Mouse (Mus musculus): ENCODE measurements around the gene 4930550C14Rik. TPM values are rescaled to one million over a fixed set of nuclear protein-coding genes. Genes with fewer than 3 reads are reported as not detected.

Gene 4930550C14Rik
- polyA plus RNA-seq (2015; fragmentation: Nextera tagmentation; extraction: Ambion mirVana), result 0.58 and 0.59 TPM in 2 replicates

DNA sequence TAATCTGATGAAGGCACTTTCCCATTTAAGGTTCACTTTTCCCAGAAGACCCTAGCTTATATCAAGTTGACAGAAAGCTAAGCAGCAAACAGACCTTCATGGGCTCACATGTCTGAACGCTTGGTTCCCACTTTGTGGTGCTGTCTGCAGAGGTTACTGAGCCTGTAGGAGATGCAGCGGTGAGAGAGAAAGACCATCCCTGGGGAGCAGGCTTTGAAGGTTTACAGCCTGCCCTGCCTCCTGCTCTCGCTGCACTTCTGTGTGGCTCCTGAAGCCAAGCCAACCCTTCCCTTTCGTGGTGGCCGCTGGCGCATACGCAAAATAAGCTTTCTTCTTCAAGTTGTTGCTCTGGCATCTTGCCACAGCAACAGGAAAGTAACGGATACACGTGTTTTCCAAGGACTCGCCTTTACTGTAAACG, at the start of gene 4930550C14Rik:
4930550C14Rik (plus strand) TSS at position 35 of the 421 bp plus-strand sequence.
- H3K4me3 ChIP-seq (ENCODE audit: low read depth, low read length), result peak within 1 kb of the TSS; percentile 18; the same call in 1 of the 2 replicates
- H3K27ac ChIP-seq (replicated peaks), result peak within 1 kb of the TSS; percentile 61
- no peak for TF ChIP-seq EP300 (optimal IDR thresholded peaks at IDR 0.05)
- no peak for TF ChIP-seq CTCF (IDR thresholded peaks at IDR 0.05; ENCODE audit: low read depth)
- H3K4me1 ChIP-seq (replicated peaks; ENCODE audit: control insufficient read depth, insufficient read depth), result no peaks in the 10 kb centered on the region; the same call in 1 of the 2 replicates
- DNase-seq (ENCODE audit: low spot score) (no peak), ATAC-seq (ENCODE audit: low FRiP score, low TSS enrichment) (peak; percentile 38; the same call in 1 of the 2 replicates)
- H3K27me3 ChIP-seq (ENCODE audit: control insufficient read depth, insufficient read depth, low read length), result no peaks in the 10 kb centered on the region
- WGBS, result 12% methylated on average over 11 of the region's 11 CpGs
- peak within 1 kb of the TSS; percentile 47 for H3K9ac ChIP-seq (ENCODE audit: low read length)
- H3K9me3 ChIP-seq (ENCODE audit: control insufficient read depth, low read length), result no peaks in the 10 kb centered on the region
- H3K4me2 ChIP-seq (replicated peaks; ENCODE audit: low read depth), result peak within 1 kb of the TSS; percentile 46
- peaks cover 6% of the 10 kb centered on the region; the same call in 1 of the 2 replicates for H3K36me3 ChIP-seq (ENCODE audit: control insufficient read depth, insufficient read depth, low read length)

DNA sequence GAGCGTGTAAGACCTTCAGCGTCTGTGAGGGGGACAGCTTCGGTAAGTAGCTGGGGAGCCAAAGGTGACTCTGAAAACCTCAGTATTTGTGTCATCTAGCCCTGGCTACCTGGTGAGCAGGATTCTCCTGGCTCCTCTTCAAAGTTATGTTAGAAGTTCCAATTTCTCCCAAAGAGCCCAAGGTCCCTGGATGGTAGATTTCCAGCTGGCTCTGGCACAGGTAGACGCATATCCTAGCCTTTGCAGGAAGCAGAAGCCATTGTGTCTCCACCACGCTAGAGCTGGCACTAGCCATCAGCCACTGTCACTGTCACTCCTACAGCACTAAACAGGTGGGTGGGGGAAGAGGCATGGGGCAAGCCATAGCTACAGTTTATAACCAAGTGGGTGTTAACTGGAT, 49.0 kb upstream of the 4930550C14Rik start:
- Histone ChIP-seq H3K4me3 (ENCODE audit: low read depth, low read length) (no peak overlapping the region), H3K36me3 (ENCODE audit: control insufficient read depth, insufficient read depth, low read length) (no peaks in the 10 kb centered on the region), H3K27me3 (ENCODE audit: control insufficient read depth, insufficient read depth, low read length) (no peaks in the 10 kb centered on the region), H3K9me3 (ENCODE audit: control insufficient read depth, low read length) (no peaks in the 10 kb centered on the region), H3K4me2 (replicated peaks; ENCODE audit: low read depth) (no peak overlapping the region), H3K27ac (replicated peaks) (no peak overlapping the region), H3K9ac (ENCODE audit: low read length) (no peak overlapping the region), H3K4me1 (replicated peaks; ENCODE audit: control insufficient read depth, insufficient read depth) (no peaks in the 10 kb centered on the region; the same call in 1 of the 2 replicates)
- TF ChIP-seq EP300 (optimal IDR thresholded peaks at IDR 0.05) (no peak), CTCF (IDR thresholded peaks at IDR 0.05; ENCODE audit: low read depth) (no peak)
- WGBS, result 88% methylated on average over 5 of the region's 5 CpGs
- DNase-seq (ENCODE audit: low spot score), result no peak
- ATAC-seq (ENCODE audit: low FRiP score, low TSS enrichment), result no peak

DNA sequence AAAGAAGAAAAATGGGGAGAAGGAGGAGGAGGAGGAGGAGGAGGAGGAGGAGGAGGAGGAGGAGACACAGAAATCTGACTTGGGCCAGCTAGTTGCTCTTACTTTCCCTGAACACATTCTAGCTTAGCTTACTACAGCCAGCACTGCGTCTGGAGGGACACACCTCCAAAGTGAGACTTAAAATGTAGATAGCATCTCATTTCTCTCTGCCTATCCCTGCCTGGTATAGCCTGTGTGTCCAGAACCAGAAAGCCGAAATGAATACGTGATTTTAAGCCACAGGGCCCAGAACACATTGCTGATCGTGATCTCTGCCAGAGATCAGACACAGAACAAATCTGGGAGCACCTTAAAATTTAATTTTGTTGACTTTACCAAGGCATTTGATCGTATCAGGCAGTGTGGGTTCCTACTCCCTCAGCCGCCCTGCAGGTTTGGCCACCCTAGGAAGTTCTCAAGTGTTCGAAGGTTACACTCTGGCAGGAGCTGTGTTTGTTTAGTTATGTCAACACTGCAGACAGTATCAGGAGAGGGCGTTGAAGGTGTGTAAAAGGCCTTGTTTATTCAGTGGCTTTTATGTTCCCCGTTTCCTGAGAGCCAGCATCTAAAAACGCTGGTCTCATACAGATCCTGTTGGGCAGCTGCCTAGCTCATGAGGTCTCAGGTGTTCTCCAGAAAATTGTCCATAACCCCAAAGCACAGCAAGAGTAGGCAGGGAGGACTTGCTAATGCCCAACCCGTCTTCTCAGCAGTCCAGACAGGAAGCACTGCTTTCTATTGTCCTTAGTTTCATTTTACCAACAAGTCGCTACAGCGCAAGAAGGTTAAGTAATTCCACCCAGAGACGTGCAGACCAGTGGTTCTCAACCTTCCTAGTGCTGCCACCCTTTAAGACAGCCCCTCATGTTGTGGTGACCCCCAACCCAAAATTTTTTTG, 45.6 kb upstream of the 4930550C14Rik start:
- no peak for TF ChIP-seq CTCF (IDR thresholded peaks at IDR 0.05; ENCODE audit: low read depth)
- peak; percentile 89 for TF ChIP-seq EP300 (optimal IDR thresholded peaks at IDR 0.05)
- DNase-seq (ENCODE audit: low spot score), result peak; percentile 82
- H3K4me1 ChIP-seq (replicated peaks; ENCODE audit: control insufficient read depth, insufficient read depth), result no peaks in the 10 kb centered on the region
- no peaks in the 10 kb centered on the region for H3K9me3 ChIP-seq (ENCODE audit: control insufficient read depth, low read length)
- peak overlapping the region; percentile 8; the same call in 1 of the 2 replicates for H3K4me3 ChIP-seq (ENCODE audit: low read depth, low read length)
- no peaks in the 10 kb centered on the region for H3K27me3 ChIP-seq (ENCODE audit: control insufficient read depth, insufficient read depth, low read length)
- no peaks in the 10 kb centered on the region for H3K36me3 ChIP-seq (ENCODE audit: control insufficient read depth, insufficient read depth, low read length)
- H3K4me2 ChIP-seq (replicated peaks; ENCODE audit: low read depth), result peak overlapping the region; percentile 38
- peak overlapping the region; percentile 85 for H3K27ac ChIP-seq (replicated peaks)
- 31% methylated on average over 14 of the region's 14 CpGs for WGBS
- H3K9ac ChIP-seq (ENCODE audit: low read length), result 0 out of 2 replicates have a peak overlapping the region, but pooled peaks have one; percentile 31
- ATAC-seq (ENCODE audit: low FRiP score, low TSS enrichment), result peak; percentile 98

DNA sequence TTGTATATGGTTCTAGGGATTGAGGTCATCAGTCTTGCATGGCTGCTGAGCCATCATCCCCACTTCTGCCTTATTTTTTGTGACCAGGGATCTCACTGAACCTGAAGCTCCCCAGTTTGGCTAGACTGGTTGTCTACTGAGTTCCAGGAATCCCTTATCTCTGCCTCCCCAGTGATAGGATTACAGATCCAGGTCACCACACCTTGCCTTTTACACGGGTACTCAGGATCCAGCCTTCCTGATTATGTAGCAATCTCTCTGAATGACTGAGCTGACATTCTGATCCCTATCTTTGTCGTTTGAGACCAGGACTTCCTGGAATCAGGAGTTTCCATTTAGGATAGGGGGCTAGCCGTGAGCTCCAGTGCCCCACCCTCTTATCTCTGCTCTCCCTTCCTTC, 30.8 kb upstream of the 4930550C14Rik start:
- no peak overlapping the region for H3K9ac ChIP-seq (ENCODE audit: low read length)
- H3K27me3 ChIP-seq (ENCODE audit: control insufficient read depth, insufficient read depth, low read length), result no peaks in the 10 kb centered on the region
- H3K4me1 ChIP-seq (replicated peaks; ENCODE audit: control insufficient read depth, insufficient read depth), result peaks cover under 1% of the 10 kb centered on the region; the same call in 1 of the 2 replicates
- no peak overlapping the region for H3K27ac ChIP-seq (replicated peaks)
- WGBS, result 41% methylated on average over 3 of the region's 3 CpGs
- no peak overlapping the region for H3K4me2 ChIP-seq (replicated peaks; ENCODE audit: low read depth)
- DNase-seq (ENCODE audit: low spot score) (no peak), ATAC-seq (ENCODE audit: low FRiP score, low TSS enrichment) (no peak)
- H3K36me3 ChIP-seq (ENCODE audit: control insufficient read depth, insufficient read depth, low read length), result peaks cover 3% of the 10 kb centered on the region; the same call in 1 of the 2 replicates
- no peak overlapping the region for H3K4me3 ChIP-seq (ENCODE audit: low read depth, low read length)
- TF ChIP-seq CTCF (IDR thresholded peaks at IDR 0.05; ENCODE audit: low read depth) (no peak), EP300 (optimal IDR thresholded peaks at IDR 0.05) (no peak)
- H3K9me3 ChIP-seq (ENCODE audit: control insufficient read depth, low read length), result no peaks in the 10 kb centered on the region

DNA sequence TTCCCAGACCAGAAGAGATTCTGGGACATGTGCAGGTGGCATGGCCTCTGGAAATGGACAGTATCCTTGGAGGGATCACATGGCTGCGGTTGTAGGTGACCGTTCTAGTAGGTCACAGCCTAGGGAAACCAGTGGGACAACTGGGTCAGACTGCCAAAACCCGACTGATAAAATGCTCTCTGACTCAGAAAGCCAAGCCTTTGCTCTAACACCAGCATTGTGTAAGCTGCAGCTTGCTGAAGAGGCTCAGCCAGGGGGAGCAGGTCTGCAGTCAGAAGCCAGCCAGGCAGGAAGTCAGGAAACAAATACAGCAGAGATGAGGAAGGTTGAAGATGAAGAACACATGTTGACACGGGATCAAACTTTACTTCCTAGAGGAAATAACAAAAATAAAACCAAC, 26.2 kb upstream of the 4930550C14Rik start:
- H3K27ac ChIP-seq (replicated peaks), result peak overlapping the region; percentile 75; the same call in 1 of the 2 replicates
- ATAC-seq (ENCODE audit: low FRiP score, low TSS enrichment) (peak; percentile 92), DNase-seq (ENCODE audit: low spot score) (peak; percentile 68)
- 35% methylated on average over 4 of the region's 4 CpGs for WGBS
- H3K4me1 ChIP-seq (replicated peaks; ENCODE audit: control insufficient read depth, insufficient read depth), result peaks cover 3% of the 10 kb centered on the region; the same call in 1 of the 2 replicates
- H3K9me3 ChIP-seq (ENCODE audit: control insufficient read depth, low read length), result no peaks in the 10 kb centered on the region
- H3K36me3 ChIP-seq (ENCODE audit: control insufficient read depth, insufficient read depth, low read length), result peaks cover 3% of the 10 kb centered on the region; the same call in 1 of the 2 replicates
- TF ChIP-seq EP300 (optimal IDR thresholded peaks at IDR 0.05) (no peak), CTCF (IDR thresholded peaks at IDR 0.05; ENCODE audit: low read depth) (peak; percentile 68)
- no peak overlapping the region for H3K9ac ChIP-seq (ENCODE audit: low read length)
- H3K4me3 ChIP-seq (ENCODE audit: low read depth, low read length), result no peak overlapping the region
- H3K27me3 ChIP-seq (ENCODE audit: control insufficient read depth, insufficient read depth, low read length), result no peaks in the 10 kb centered on the region
- H3K4me2 ChIP-seq (replicated peaks; ENCODE audit: low read depth), result no peak overlapping the region

All from stomach, postnatal 0 days (tissue).